Mouse (Mus musculus): Measurements from ENCODE around the gene Bend6.

DNA sequence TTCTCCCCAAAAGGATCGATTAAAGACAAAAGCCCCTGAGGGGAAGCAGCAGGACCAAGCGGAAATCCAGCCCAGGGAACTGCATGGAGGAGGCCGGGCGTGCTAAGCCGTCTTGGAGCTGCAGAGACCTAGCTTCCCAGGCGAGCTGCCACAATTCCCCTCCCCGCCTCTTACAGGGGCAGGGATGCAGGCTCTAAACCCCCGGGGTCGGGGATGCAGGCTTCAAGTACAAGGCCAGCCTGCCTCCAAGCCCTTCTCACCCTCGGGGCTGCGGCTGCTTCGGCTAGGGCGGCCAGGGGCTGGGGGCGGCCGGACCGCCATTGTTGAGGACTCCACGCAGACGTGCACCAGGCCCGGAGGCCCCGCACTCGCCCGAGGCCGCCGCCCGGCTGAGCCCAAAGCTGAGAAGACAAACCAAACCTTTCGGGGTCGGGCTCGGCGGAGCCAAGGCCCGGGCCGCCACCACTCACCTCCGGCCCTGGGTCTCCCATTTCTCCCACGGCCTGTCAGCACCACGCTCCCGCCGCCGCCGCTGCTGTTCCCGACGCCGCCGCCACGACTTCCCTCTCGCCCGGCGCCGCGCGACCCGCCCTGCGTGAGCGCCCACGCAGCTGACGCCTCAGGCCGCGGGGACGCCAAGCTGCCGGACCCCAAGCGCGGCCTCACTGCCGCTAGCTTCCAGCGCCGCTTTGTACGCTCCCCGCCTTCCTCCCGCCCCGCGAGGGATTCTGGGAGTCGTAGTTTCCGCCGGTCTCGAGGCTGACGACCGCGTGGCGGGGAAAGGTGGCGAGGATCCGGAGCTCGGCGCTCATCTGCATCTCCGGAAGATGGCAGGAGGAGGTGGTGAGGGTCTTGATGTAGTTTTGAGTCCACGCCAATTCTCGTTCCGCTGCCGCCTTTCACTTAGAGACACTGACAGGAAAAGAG lies 93.5 kb downstream of the Bend6 start, which contains the start of gene Zfp451:
- TF ChIP-seq POLR2A (IDR thresholded peaks at IDR 0.05; ENCODE audit: borderline replicate concordance, low read depth, low read length) (no peak), CTCF (IDR thresholded peaks at IDR 0.05; ENCODE audit: low read depth, low read length) (no peak)
